Mouse (Mus musculus) urinary bladder, postnatal 4 days (tissue): Measurements from ENCODE around the gene Rnf39.
A peak's percentile ranks its signal among the peaks of the same experiment; 100 is the strongest.
"Not testable (repeated sequence)": the region's sequence is repeated elsewhere in the genome, so short reads cannot be mapped to it uniquely, and the experiment has no call there.

Experiments
- DNase-seq, 2 experiments: peaks; one replicate each; pipeline ENCODE4 v3.0.0; 2021 to 2022; ENCODE audit warnings: low spot score in 2 of 2

Rnf39 gene

DNA sequence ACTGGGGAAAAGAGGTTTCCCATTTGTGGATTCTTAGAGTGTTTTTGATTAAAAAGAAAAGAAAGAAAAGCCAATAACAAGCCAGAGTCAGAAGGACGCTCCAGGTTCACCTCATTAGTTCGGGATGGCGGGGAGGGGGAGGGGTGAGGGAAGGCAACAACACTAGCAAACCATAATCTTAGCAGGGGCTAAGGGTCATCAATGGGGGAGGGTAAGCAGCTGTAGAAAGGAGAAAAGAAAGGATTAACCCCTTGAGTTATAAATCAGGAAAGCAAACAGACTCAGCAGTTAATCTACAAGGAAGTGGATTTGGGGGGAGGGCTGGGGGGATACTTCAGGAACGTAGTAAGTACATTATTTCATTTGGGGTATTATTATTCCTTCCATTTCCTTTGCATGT lies 39.1 kb downstream of the Rnf39 start:
- DNase-seq = no peak

DNA sequence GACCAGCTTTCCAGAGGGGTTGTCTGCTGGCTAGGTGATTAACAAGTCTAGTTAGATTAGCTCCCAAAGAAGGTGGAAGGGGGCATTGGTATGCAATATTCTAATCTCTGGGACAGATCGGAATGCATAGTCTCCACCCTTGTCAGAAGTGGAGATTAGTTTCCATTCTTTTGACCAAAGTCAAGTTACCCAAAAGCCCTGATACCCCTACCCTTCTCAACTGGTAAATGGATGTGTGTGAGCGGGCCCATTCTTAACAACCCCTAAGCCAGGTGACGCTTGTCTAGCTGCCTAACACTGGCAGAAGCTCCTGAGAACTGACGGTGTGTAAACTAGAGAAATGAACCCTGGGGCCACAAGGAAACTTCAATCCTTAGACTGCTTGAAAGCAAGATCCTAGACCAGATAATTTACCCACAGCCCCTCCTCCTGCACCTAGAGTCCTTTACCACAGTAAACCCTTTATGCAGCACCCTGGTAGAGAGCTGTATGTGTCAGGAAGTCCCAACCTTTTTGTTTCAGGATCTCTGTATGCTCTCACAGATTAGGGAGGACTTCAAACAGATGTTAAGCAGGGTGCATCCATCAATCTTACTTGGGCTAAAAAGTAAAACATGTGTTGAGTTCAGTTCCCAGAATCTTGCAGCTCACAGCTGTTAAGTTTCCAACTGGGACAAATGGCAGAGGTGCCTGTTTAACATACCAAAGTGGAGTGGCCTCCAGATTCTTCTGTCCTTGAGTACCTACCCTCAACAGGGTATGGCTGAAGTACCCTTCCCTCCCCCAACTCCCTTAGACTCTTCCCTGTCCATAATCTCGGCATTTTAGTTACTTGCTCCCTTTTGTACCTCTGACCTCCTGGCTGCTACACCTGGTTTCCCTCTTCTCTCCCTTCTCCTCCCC lies 39.8 kb downstream of the Rnf39 start:
- no peak for DNase-seq

DNA sequence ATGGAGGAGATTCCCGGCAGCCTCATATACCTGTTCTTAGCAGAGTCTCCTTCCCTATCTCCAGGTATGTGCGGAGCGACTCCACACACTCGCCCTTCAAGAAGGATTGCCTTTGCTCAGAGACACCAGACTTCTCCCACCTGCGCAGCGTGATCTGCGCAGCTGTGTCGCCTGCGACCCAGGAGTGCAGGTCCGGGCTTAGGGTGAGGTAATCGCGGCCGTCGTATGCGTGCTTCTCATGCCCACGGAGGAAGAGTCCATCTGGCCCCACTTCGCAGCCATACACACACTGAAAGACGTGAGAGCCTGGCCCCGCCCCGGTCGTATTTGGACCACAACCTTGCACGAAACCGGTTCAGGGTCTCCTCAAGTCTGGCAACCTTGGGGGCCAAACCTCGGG lies 45.8 kb downstream of the Rnf39 start:
- no peak for DNase-seq

- DNase-seq = no peak
Observed at GRCm38 (mm10) chr17:36989437-36989836, 46.7 kb downstream of the Rnf39 start, which contains the start of gene H2-M5. TSS of gene H2-M5 (minus strand) at chr17:36989537.

DNA sequence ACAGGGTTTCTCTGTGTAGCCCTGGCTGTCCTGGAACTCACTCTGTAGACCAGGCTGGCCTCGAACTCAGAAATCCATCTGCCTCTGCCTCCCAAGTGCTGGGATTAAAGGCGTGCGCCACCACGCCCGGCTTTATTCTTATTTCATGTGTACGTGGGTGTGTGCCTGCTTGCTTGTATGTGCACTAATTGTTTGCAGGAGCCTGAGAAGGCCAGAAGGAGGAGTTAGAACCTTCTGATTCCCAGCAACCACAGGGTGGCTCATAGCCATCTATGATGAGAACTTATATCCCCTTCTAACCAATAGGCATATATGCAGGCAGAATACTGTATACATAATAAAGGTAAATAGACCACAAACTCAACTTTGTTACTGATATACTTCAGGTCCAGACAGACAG lies 47.9 kb downstream of the Rnf39 start:
- not testable (repeated sequence) for DNase-seq

GRCm38 (mm10) chr17:36992336-36993104 lies 49.8 kb downstream of the Rnf39 start:
- DNase-seq = no peak

GRCm38 (mm10) chr17:36993770-36994325 lies 51.1 kb downstream of the Rnf39 start:
- DNase-seq = no peak

GRCm38 (mm10) chr17:36994528-36994927 lies 51.8 kb downstream of the Rnf39 start:
- DNase-seq = no peak

DNA sequence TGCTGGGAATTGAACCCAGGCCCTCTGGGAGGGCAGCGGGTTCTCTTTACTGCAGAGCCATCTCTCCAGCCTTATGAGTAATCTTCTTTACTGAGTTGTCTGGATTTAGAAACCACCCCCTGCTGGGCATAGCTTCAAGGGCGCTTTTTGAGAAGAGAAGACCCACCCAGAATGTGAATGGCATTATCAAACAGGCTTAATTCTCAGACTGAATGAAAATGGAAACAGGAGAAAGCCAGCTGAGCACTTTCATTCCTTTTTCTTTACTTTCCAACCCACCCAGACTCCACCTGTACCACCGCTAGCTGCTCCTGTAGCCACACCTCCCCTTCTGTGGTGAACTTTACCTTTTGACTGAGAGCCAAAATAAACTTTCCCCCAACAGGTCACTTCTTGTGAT lies 52.7 kb downstream of the Rnf39 start:
- DNase-seq = no peak

GRCm38 (mm10) chr17:36997033-36997735 lies 54.5 kb downstream of the Rnf39 start:
- DNase-seq = peak; percentile 57 to 88
